Mouse (Mus musculus): ENCODE measurements around the gene Olfr1113. TPM values are rescaled to one million over a fixed set of nuclear protein-coding genes. Genes with fewer than 3 reads are reported as not detected.

The Olfr1113 gene
- not detected for polyA plus RNA-seq (2017; shearing (Covaris generic))

GRCm38 (mm10) chr2:87208670-87209069, at the start of gene Olfr1113:
Gene Olfr1113 (plus strand): TSS chr2:87208970.

GRCm38 (mm10) chr2:87187498-87187897, 21.3 kb upstream of the Olfr1113 start, which contains the start of gene Olfr1112:
Gene Olfr1112 (plus strand): TSS chr2:87187798.

GRCm38 (mm10) chr2:87247713-87248112, 38.9 kb downstream of the Olfr1113 start, which contains the start of gene Olfr1115:
Gene Olfr1115 (plus strand): TSS chr2:87248013.

Other genes with a start within 250 kb of the Olfr1113 start
- gene Olfr1099, start 248.3 kb upstream of the Olfr1113 start, polyA plus RNA-seq (2017; shearing (Covaris generic)): not detected
- not detected for gene Olfr1100, start 229.0 kb upstream of the Olfr1113 start, polyA plus RNA-seq (2017; shearing (Covaris generic))
- gene Olfr1101, start 217.7 kb upstream of the Olfr1113 start, polyA plus RNA-seq (2017; shearing (Covaris generic)): not detected
- not detected for gene Olfr1102, start 210.6 kb upstream of the Olfr1113 start, polyA plus RNA-seq (2017; shearing (Covaris generic))
- gene Olfr1104, start 181.9 kb upstream of the Olfr1113 start, polyA plus RNA-seq (2017; shearing (Covaris generic)): not detected
- gene Olfr1105, start 172.4 kb upstream of the Olfr1113 start, polyA plus RNA-seq (2017; shearing (Covaris generic)): not detected
- gene Olfr1106, start 156.7 kb upstream of the Olfr1113 start, polyA plus RNA-seq (2017; shearing (Covaris generic)): not detected
- not detected for gene Olfr1107, start 133.2 kb upstream of the Olfr1113 start, polyA plus RNA-seq (2017; shearing (Covaris generic))
- not detected for gene Olfr1109, start 113.0 kb upstream of the Olfr1113 start, polyA plus RNA-seq (2017; shearing (Covaris generic))
- gene Olfr259, start 94.4 kb upstream of the Olfr1113 start, polyA plus RNA-seq (2017; shearing (Covaris generic)): not detected
- not detected for gene Olfr1110, start 68.7 kb upstream of the Olfr1113 start, polyA plus RNA-seq (2017; shearing (Covaris generic))
- gene Olfr1111, start 56.3 kb upstream of the Olfr1113 start, polyA plus RNA-seq (2017; shearing (Covaris generic)): not detected
- gene Olfr1112, start 21.2 kb upstream of the Olfr1113 start, polyA plus RNA-seq (2017; shearing (Covaris generic)): not detected
- not detected for gene Olfr1115, start 39.0 kb downstream of the Olfr1113 start, polyA plus RNA-seq (2017; shearing (Covaris generic))
- gene Olfr1116, start 58.6 kb downstream of the Olfr1113 start, polyA plus RNA-seq (2017; shearing (Covaris generic)): not detected
- not detected for gene Olfr1118, start 98.6 kb downstream of the Olfr1113 start, polyA plus RNA-seq (2017; shearing (Covaris generic))
- not detected for gene Olfr1120, start 145.8 kb downstream of the Olfr1113 start, polyA plus RNA-seq (2017; shearing (Covaris generic))
- gene Olfr1121, start 160.9 kb downstream of the Olfr1113 start, polyA plus RNA-seq (2017; shearing (Covaris generic)): not detected
- not detected for gene Olfr1122, start 176.9 kb downstream of the Olfr1113 start, polyA plus RNA-seq (2017; shearing (Covaris generic))
- gene Olfr1123, start 207.7 kb downstream of the Olfr1113 start, polyA plus RNA-seq (2017; shearing (Covaris generic)): not detected
- gene Olfr1124, start 221.3 kb downstream of the Olfr1113 start, polyA plus RNA-seq (2017; shearing (Covaris generic)): not detected
- gene Olfr1126, start 245.0 kb downstream of the Olfr1113 start, polyA plus RNA-seq (2017; shearing (Covaris generic)): not detected